Mouse (Mus musculus) heart, embryonic 13.5 days (tissue): Measurements from ENCODE around the gene Suclg1. TPM values are rescaled to one million over a fixed set of nuclear protein-coding genes. Genes with fewer than 3 reads are reported as not detected.

Source experiments
- polyA plus RNA-seq: library from polyadenylated mRNA; unstranded; fragments of >200 nt; fragmentation: Nextera tagmentation; extraction: Ambion mirVana; gene quantifications from 2 replicates; pipeline ENCODE4 v1.2.1, GENCODE M21; 2015

Suclg1 gene
- polyA plus RNA-seq, 1 experiment from 2014 or later = 250 TPM

Other genes starting within 250 kb of the Suclg1 start
- 0.08 TPM in 2 replicates for gene Dnah6, start 26.7 kb upstream of the Suclg1 start, polyA plus RNA-seq
- gene 4931417E11Rik, start 221.3 kb downstream of the Suclg1 start, polyA plus RNA-seq = not detected in 2 replicates